Mouse (Mus musculus) neural tube, embryonic 15.5 days (tissue): ENCODE data around the gene Piwil1. TPM values are rescaled to one million over a fixed set of nuclear protein-coding genes. Genes with fewer than 3 reads are reported as not detected.

Experiments used
- ATAC-seq: fragments of 200-750 bp; cut with Nextera tagmentation; 2 replicates; pipeline ENCODE4 v1.8.0; 2017; ENCODE audit warnings: mild to moderate bottlenecking, moderate TSS enrichment, moderate library complexity; ENCODE audit not compliant: low FRiP score
- H3K27ac ChIP-seq: fragments of 300-500 bp; sonication (generic); replicated peaks from 2 replicates; pipeline ENCODE4 v1.5.1; 2015; ENCODE audit warnings: mild to moderate bottlenecking, inconsistent platforms
- H3K27me3 ChIP-seq: fragments of 300-500 bp; sonication (generic); replicated peaks from 2 replicates; pipeline ENCODE4 v1.6.1; 2015; ENCODE audit warnings: inconsistent platforms
- H3K36me3 ChIP-seq: fragments of 300-500 bp; sonication (generic); 2 replicates; pipeline ENCODE4 v1.6.1; 2015; ENCODE audit warnings: inconsistent platforms
- H3K4me1 ChIP-seq: fragments of 300-500 bp; sonication (generic); 2 replicates; pipeline ENCODE4 v1.6.1; 2015; ENCODE audit warnings: inconsistent platforms
- H3K4me2 ChIP-seq: fragments of 300-500 bp; sonication (generic); 2 replicates; pipeline ENCODE4 v1.6.1; 2015; ENCODE audit warnings: inconsistent platforms, mild to moderate bottlenecking, moderate library complexity
- H3K4me3 ChIP-seq: fragments of 300-500 bp; sonication (generic); replicated peaks from 2 replicates; pipeline ENCODE4 v1.5.1; 2015; ENCODE audit warnings: mild to moderate bottlenecking, inconsistent platforms
- H3K9ac ChIP-seq: fragments of 300-500 bp; sonication (generic); replicated peaks from 2 replicates; pipeline ENCODE4 v1.6.1; 2015; ENCODE audit warnings: mild to moderate bottlenecking, inconsistent platforms
- H3K9me3 ChIP-seq: fragments of 300-500 bp; sonication (generic); replicated peaks from 2 replicates; pipeline ENCODE4 v1.6.1; 2016; ENCODE audit warnings: inconsistent platforms
- WGBS: fragments of 180-500 bp; shearing (Covaris S2); methylation state at CpG from one replicate; pipeline ENCODE4 v1.1.7; 2015; ENCODE audit warnings: mixed read lengths; 5-methylcytosine and 5-hydroxymethylcytosine counted together
- polyA plus RNA-seq: library from polyadenylated mRNA; unstranded; fragments of >200 nt; fragmentation: Nextera tagmentation; extraction: Ambion mirVana; gene quantifications from 2 replicates; pipeline ENCODE4 v1.2.1, GENCODE M21; 2015

Piwil1 gene
- 0.31 and 0.33 TPM in 2 replicates for polyA plus RNA-seq

- no peak within 1 kb of the TSS for H3K9ac ChIP-seq
- WGBS = 81% methylated on average over 4 of the region's 4 CpGs
Observed at GRCm38 (mm10) chr5:128702224-128702623, at the start of gene Piwil1. Gene Piwil1 (plus strand): TSS chr5:128702524.

GRCm38 (mm10) chr5:128656496-128657135, 45.7 kb upstream of the Piwil1 start:
- Histone ChIP-seq H3K36me3 (no peaks in the 10 kb centered on the region), H3K27me3 (no peaks in the 10 kb centered on the region), H3K4me2 (peak overlapping the region; percentile 47), H3K9ac (no peak overlapping the region), H3K4me1 (peaks cover 15% of the 10 kb centered on the region), H3K4me3 (no peak overlapping the region; the same call in 1 of the 2 replicates), H3K9me3 (no peaks in the 10 kb centered on the region), H3K27ac (no peak overlapping the region)
- 25% methylated on average over 22 of the region's 22 CpGs for WGBS
- no peak for ATAC-seq

More at GRCm38 (mm10) chr5:128702224-128702623, at the start of gene Piwil1:
- Histone ChIP-seq H3K4me2 (no peak within 1 kb of the TSS), H3K4me1 (peaks cover 8% of the 10 kb centered on the region), H3K36me3 (no peaks in the 10 kb centered on the region), H3K4me3 (no peak within 1 kb of the TSS), H3K9me3 (no peaks in the 10 kb centered on the region), H3K27ac (no peak within 1 kb of the TSS), H3K27me3 (no peaks in the 10 kb centered on the region)
- no peak for ATAC-seq

- 56% methylated on average over 8 of the region's 8 CpGs for WGBS
- no peak for ATAC-seq
- peaks cover 22% of the 10 kb centered on the region for H3K4me1 ChIP-seq
- H3K4me3 ChIP-seq = no peak overlapping the region
- H3K9me3 ChIP-seq = no peaks in the 10 kb centered on the region
- no peak overlapping the region for H3K9ac ChIP-seq
- H3K4me2 ChIP-seq = no peak overlapping the region
- H3K27me3 ChIP-seq = no peaks in the 10 kb centered on the region
- no peak overlapping the region for H3K27ac ChIP-seq
- H3K36me3 ChIP-seq = no peaks in the 10 kb centered on the region
Observed at GRCm38 (mm10) chr5:128660101-128660500, 42.2 kb upstream of the Piwil1 start.

GRCm38 (mm10) chr5:128662881-128663280, 39.4 kb upstream of the Piwil1 start:
- H3K4me1 ChIP-seq = peaks cover 12% of the 10 kb centered on the region
- WGBS = 98% methylated on average over 6 of the region's 6 CpGs
- H3K9me3 ChIP-seq = no peaks in the 10 kb centered on the region
- no peak overlapping the region for H3K27ac ChIP-seq
- no peak for ATAC-seq
- no peak overlapping the region for H3K9ac ChIP-seq
- H3K4me2 ChIP-seq = no peak overlapping the region
- no peak overlapping the region for H3K4me3 ChIP-seq
- H3K36me3 ChIP-seq = no peaks in the 10 kb centered on the region
- no peaks in the 10 kb centered on the region for H3K27me3 ChIP-seq

- Histone ChIP-seq H3K27me3 (no peaks in the 10 kb centered on the region), H3K4me3 (no peak overlapping the region), H3K4me2 (no peak overlapping the region), H3K4me1 (peaks cover 9% of the 10 kb centered on the region), H3K9me3 (no peaks in the 10 kb centered on the region), H3K27ac (no peak overlapping the region), H3K36me3 (no peaks in the 10 kb centered on the region), H3K9ac (no peak overlapping the region)
- WGBS = 50% methylated on average over 7 of the region's 7 CpGs
- no peak for ATAC-seq
Observed at GRCm38 (mm10) chr5:128663976-128664375, 38.3 kb upstream of the Piwil1 start.

GRCm38 (mm10) chr5:128665045-128665444, 37.3 kb upstream of the Piwil1 start:
- ATAC-seq = no peak
- H3K9ac ChIP-seq = no peak overlapping the region
- no peak overlapping the region for H3K4me2 ChIP-seq
- H3K27me3 ChIP-seq = no peaks in the 10 kb centered on the region
- H3K27ac ChIP-seq = no peak overlapping the region
- no peaks in the 10 kb centered on the region for H3K9me3 ChIP-seq
- no peak overlapping the region for H3K4me3 ChIP-seq
- WGBS = 96% methylated on average over 1 of the region's 1 CpGs
- H3K4me1 ChIP-seq = peaks cover 6% of the 10 kb centered on the region
- no peaks in the 10 kb centered on the region for H3K36me3 ChIP-seq

- no peak overlapping the region for H3K4me2 ChIP-seq
- peaks cover 6% of the 10 kb centered on the region for H3K4me1 ChIP-seq
- WGBS = 48% methylated on average over 7 of the region's 7 CpGs
- no peaks in the 10 kb centered on the region for H3K36me3 ChIP-seq
- ATAC-seq = no peak
- H3K9me3 ChIP-seq = no peaks in the 10 kb centered on the region; the same call in 1 of the 2 replicates
- no peak overlapping the region for H3K9ac ChIP-seq
- peak overlapping the region; percentile 29; the same call in 1 of the 2 replicates for H3K27ac ChIP-seq
- H3K4me3 ChIP-seq = no peak overlapping the region
- H3K27me3 ChIP-seq = no peaks in the 10 kb centered on the region
Observed at GRCm38 (mm10) chr5:128667303-128667702, 35.0 kb upstream of the Piwil1 start.

- no peak overlapping the region for H3K4me2 ChIP-seq
- ATAC-seq = no peak
- 68% methylated on average over 9 of the region's 9 CpGs for WGBS
- H3K36me3 ChIP-seq = no peaks in the 10 kb centered on the region
- no peak overlapping the region for H3K27ac ChIP-seq
- no peaks in the 10 kb centered on the region for H3K27me3 ChIP-seq
- H3K4me1 ChIP-seq = no peaks in the 10 kb centered on the region
- H3K4me3 ChIP-seq = no peak overlapping the region
- no peak overlapping the region for H3K9ac ChIP-seq
- H3K9me3 ChIP-seq = no peaks in the 10 kb centered on the region; the same call in 1 of the 2 replicates
Observed at GRCm38 (mm10) chr5:128674124-128674523, 28.2 kb upstream of the Piwil1 start.

GRCm38 (mm10) chr5:128677373-128677772, 25.0 kb upstream of the Piwil1 start:
- ATAC-seq = no peak
- no peak overlapping the region for H3K27ac ChIP-seq
- no peaks in the 10 kb centered on the region for H3K36me3 ChIP-seq
- H3K4me1 ChIP-seq = no peaks in the 10 kb centered on the region
- WGBS = 90% methylated on average over 4 of the region's 4 CpGs
- no peaks in the 10 kb centered on the region for H3K27me3 ChIP-seq
- H3K9me3 ChIP-seq = no peaks in the 10 kb centered on the region
- H3K9ac ChIP-seq = no peak overlapping the region
- H3K4me3 ChIP-seq = no peak overlapping the region
- H3K4me2 ChIP-seq = no peak overlapping the region

GRCm38 (mm10) chr5:128677861-128678260, 24.5 kb upstream of the Piwil1 start:
- no peak for ATAC-seq
- H3K27me3 ChIP-seq = no peaks in the 10 kb centered on the region
- no peak overlapping the region for H3K9ac ChIP-seq
- H3K4me3 ChIP-seq = no peak overlapping the region
- no peaks in the 10 kb centered on the region for H3K4me1 ChIP-seq
- H3K4me2 ChIP-seq = no peak overlapping the region
- no peaks in the 10 kb centered on the region for H3K9me3 ChIP-seq
- WGBS = 86% methylated on average over 6 of the region's 6 CpGs
- H3K36me3 ChIP-seq = no peaks in the 10 kb centered on the region
- H3K27ac ChIP-seq = no peak overlapping the region

- H3K4me2 ChIP-seq = no peak overlapping the region
- no peak overlapping the region for H3K27ac ChIP-seq
- H3K4me1 ChIP-seq = peaks cover 5% of the 10 kb centered on the region
- ATAC-seq = no peak
- 46% methylated on average over 5 of the region's 5 CpGs for WGBS
- H3K4me3 ChIP-seq = no peak overlapping the region
- H3K27me3 ChIP-seq = no peaks in the 10 kb centered on the region
- no peaks in the 10 kb centered on the region for H3K9me3 ChIP-seq
- no peak overlapping the region for H3K9ac ChIP-seq
- no peaks in the 10 kb centered on the region for H3K36me3 ChIP-seq
Observed at GRCm38 (mm10) chr5:128681456-128681855, 20.9 kb upstream of the Piwil1 start.

GRCm38 (mm10) chr5:128684192-128684591, 18.1 kb upstream of the Piwil1 start:
- Histone ChIP-seq H3K27ac (no peak overlapping the region), H3K36me3 (no peaks in the 10 kb centered on the region), H3K4me1 (peaks cover 5% of the 10 kb centered on the region), H3K4me3 (no peak overlapping the region), H3K27me3 (no peaks in the 10 kb centered on the region), H3K4me2 (peak overlapping the region; percentile 40), H3K9ac (no peak overlapping the region), H3K9me3 (no peaks in the 10 kb centered on the region)
- ATAC-seq = no peak
- WGBS = 4% methylated on average over 10 of the region's 10 CpGs
